Mouse (Mus musculus): ENCODE measurements at regions not wholly inside any gene's neighbourhood (a gene's known extent, or its start where the extent isn't known, plus 50 kb on each side); places are given as distances from the start of the nearest gene placed in this dataset.

DNA sequence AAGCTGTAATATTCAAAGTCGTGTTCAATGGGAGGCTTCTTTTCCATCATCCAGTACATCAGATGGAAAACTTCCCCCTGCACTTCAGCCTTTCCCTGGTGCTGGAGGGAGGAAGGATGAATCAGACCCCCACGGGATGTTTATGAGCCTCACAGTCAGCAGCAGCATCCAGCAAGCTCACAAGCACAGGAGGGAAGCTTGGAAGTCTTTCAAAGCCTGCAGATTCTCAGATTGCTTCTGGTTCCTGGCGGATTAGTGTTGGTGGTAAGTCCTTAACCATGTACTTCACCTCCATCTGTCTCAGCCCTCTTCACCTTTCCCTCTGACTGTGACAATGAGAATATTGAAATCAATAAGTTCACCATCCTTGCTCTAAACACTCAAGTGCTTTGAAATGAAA is 107.5 kb upstream of the Lrrn1 start:
- Histone ChIP-seq H3K9me3 (ENCODE audit: control insufficient read depth, low read length) (no peaks in the 10 kb centered on the region), H3K9ac (ENCODE audit: low read length) (no peak overlapping the region), H3K4me1 (replicated peaks; ENCODE audit: control insufficient read depth, insufficient read depth, low read length) (no peaks in the 10 kb centered on the region), H3K27me3 (ENCODE audit: control insufficient read depth, insufficient read depth, low read length) (no peaks in the 10 kb centered on the region), H3K4me3 (ENCODE audit: low read depth, low read length) (no peak overlapping the region), H3K36me3 (ENCODE audit: control insufficient read depth, insufficient read depth, low read length) (no peaks in the 10 kb centered on the region), H3K4me2 (ENCODE audit: low read depth, low read length, severe bottlenecking) (no peak overlapping the region), H3K27ac (ENCODE audit: low read depth, low read length) (no peak overlapping the region)
- WGBS: 46% methylated on average over 3 of the region's 3 CpGs
- DNase-seq (ENCODE audit: low spot score) (no peak), ATAC-seq (replicated peaks; ENCODE audit: low FRiP score) (no peak)

GRCm38 (mm10) chr6:107426529-107426928 is 103.0 kb upstream of the Lrrn1 start:
- DNase-seq (ENCODE audit: low spot score) (no peak), ATAC-seq (replicated peaks; ENCODE audit: low FRiP score) (no peak)
- no peaks in the 10 kb centered on the region for H3K36me3 ChIP-seq (ENCODE audit: control insufficient read depth, insufficient read depth, low read length)
- no peaks in the 10 kb centered on the region for H3K9me3 ChIP-seq (ENCODE audit: control insufficient read depth, low read length)
- no peaks in the 10 kb centered on the region for H3K27me3 ChIP-seq (ENCODE audit: control insufficient read depth, insufficient read depth, low read length)
- no peak overlapping the region for H3K27ac ChIP-seq (ENCODE audit: low read depth, low read length)
- H3K9ac ChIP-seq (ENCODE audit: low read length): no peak overlapping the region
- H3K4me3 ChIP-seq (ENCODE audit: low read depth, low read length): no peak overlapping the region
- 53% methylated on average over 3 of the region's 3 CpGs for WGBS
- H3K4me2 ChIP-seq (ENCODE audit: low read depth, low read length, severe bottlenecking): no peak overlapping the region
- no peaks in the 10 kb centered on the region for H3K4me1 ChIP-seq (replicated peaks; ENCODE audit: control insufficient read depth, insufficient read depth, low read length)

GRCm38 (mm10) chr6:107431033-107431432 is 98.5 kb upstream of the Lrrn1 start:
- Histone ChIP-seq H3K27ac (ENCODE audit: low read depth, low read length) (no peak overlapping the region), H3K36me3 (ENCODE audit: control insufficient read depth, insufficient read depth, low read length) (no peaks in the 10 kb centered on the region), H3K9me3 (ENCODE audit: control insufficient read depth, low read length) (no peaks in the 10 kb centered on the region), H3K4me3 (ENCODE audit: low read depth, low read length) (no peak overlapping the region), H3K4me1 (replicated peaks; ENCODE audit: control insufficient read depth, insufficient read depth, low read length) (peaks cover 3% of the 10 kb centered on the region; the same call in 1 of the 2 replicates), H3K9ac (ENCODE audit: low read length) (no peak overlapping the region), H3K4me2 (ENCODE audit: low read depth, low read length, severe bottlenecking) (no peak overlapping the region), H3K27me3 (ENCODE audit: control insufficient read depth, insufficient read depth, low read length) (no peaks in the 10 kb centered on the region)
- WGBS: 80% methylated on average over 4 of the region's 4 CpGs
- DNase-seq (ENCODE audit: low spot score): no peak
- ATAC-seq (replicated peaks; ENCODE audit: low FRiP score): no peak

GRCm38 (mm10) chr6:107442058-107442457 is 87.5 kb upstream of the Lrrn1 start:
- ATAC-seq (replicated peaks; ENCODE audit: low FRiP score) (no peak), DNase-seq (ENCODE audit: low spot score) (no peak)
- Histone ChIP-seq H3K36me3 (ENCODE audit: control insufficient read depth, insufficient read depth, low read length) (no peaks in the 10 kb centered on the region), H3K9me3 (ENCODE audit: control insufficient read depth, low read length) (no peaks in the 10 kb centered on the region), H3K9ac (ENCODE audit: low read length) (no peak overlapping the region), H3K4me3 (ENCODE audit: low read depth, low read length) (no peak overlapping the region), H3K4me1 (replicated peaks; ENCODE audit: control insufficient read depth, insufficient read depth, low read length) (no peaks in the 10 kb centered on the region), H3K4me2 (ENCODE audit: low read depth, low read length, severe bottlenecking) (no peak overlapping the region), H3K27ac (ENCODE audit: low read depth, low read length) (no peak overlapping the region), H3K27me3 (ENCODE audit: control insufficient read depth, insufficient read depth, low read length) (no peaks in the 10 kb centered on the region)
- WGBS: 73% methylated on average over 1 of the region's 1 CpGs

DNA sequence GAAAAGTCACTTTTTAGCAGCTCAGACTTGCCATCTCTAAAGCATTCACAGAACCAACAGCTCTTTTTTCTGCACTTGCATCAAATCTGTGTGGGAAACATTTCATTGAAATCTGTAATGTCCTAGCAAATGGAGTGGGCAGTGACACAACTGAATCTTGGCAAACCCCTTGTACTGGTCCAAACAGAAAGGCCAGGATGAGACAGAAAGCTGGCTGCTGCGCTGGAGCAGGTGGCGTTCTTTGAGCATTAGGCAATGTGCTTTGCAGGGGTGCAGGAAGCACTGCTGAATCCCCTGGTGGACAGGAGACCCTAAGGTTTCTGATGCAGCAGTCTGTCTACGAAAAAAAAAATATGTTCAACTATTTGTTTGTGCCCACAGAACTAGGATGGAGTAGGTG is 85.2 kb upstream of the Lrrn1 start:
- H3K27me3 ChIP-seq (ENCODE audit: control insufficient read depth, insufficient read depth, low read length): no peaks in the 10 kb centered on the region
- WGBS: 87% methylated on average over 3 of the region's 3 CpGs
- H3K4me1 ChIP-seq (replicated peaks; ENCODE audit: control insufficient read depth, insufficient read depth, low read length): no peaks in the 10 kb centered on the region
- H3K9me3 ChIP-seq (ENCODE audit: control insufficient read depth, low read length): no peaks in the 10 kb centered on the region
- H3K4me3 ChIP-seq (ENCODE audit: low read depth, low read length): no peak overlapping the region
- H3K36me3 ChIP-seq (ENCODE audit: control insufficient read depth, insufficient read depth, low read length): no peaks in the 10 kb centered on the region
- H3K9ac ChIP-seq (ENCODE audit: low read length): no peak overlapping the region
- H3K27ac ChIP-seq (ENCODE audit: low read depth, low read length): no peak overlapping the region
- no peak for ATAC-seq (replicated peaks; ENCODE audit: low FRiP score)
- no peak overlapping the region for H3K4me2 ChIP-seq (ENCODE audit: low read depth, low read length, severe bottlenecking)
- no peak for DNase-seq (ENCODE audit: low spot score)

DNA sequence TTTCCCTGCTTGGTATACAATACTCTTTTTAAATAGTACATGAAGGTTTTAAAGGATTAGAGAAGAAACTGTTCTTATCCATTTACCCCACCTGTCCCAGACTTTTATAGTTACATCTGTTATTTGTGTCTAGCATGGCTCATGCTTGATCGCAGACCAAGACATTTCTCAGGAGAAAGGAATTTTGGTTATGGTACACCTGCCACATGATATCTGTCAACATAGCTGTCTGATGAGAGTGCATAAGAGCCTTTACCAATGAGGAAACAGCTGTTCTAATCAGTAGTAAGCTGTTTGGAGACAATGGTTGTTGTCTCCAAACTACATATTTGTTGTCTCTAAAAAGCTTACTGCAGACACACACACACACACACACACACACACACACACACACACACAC is 70.3 kb upstream of the Lrrn1 start:
- no peak for ATAC-seq (replicated peaks; ENCODE audit: low FRiP score)
- 91% methylated on average over 1 of the region's 1 CpGs for WGBS
- H3K9me3 ChIP-seq (ENCODE audit: control insufficient read depth, low read length): no peaks in the 10 kb centered on the region

GRCm38 (mm10) chr6:107462440-107462839 is 67.1 kb upstream of the Lrrn1 start:
- no peaks in the 10 kb centered on the region for H3K36me3 ChIP-seq (ENCODE audit: control insufficient read depth, insufficient read depth, low read length)

More for the DNA sequence above, 70.3 kb upstream of the Lrrn1 start:
- Histone ChIP-seq H3K4me3 (ENCODE audit: low read depth, low read length) (no peak overlapping the region), H3K4me2 (ENCODE audit: low read depth, low read length, severe bottlenecking) (no peak overlapping the region), H3K9ac (ENCODE audit: low read length) (no peak overlapping the region), H3K36me3 (ENCODE audit: control insufficient read depth, insufficient read depth, low read length) (no peaks in the 10 kb centered on the region), H3K27me3 (ENCODE audit: control insufficient read depth, insufficient read depth, low read length) (no peaks in the 10 kb centered on the region), H3K4me1 (replicated peaks; ENCODE audit: control insufficient read depth, insufficient read depth, low read length) (0 out of 2 replicates have a peak, but pooled peaks cover 2% of the 10 kb centered on the region), H3K27ac (ENCODE audit: low read depth, low read length) (no peak overlapping the region)
- no peak for DNase-seq (ENCODE audit: low spot score)

GRCm38 (mm10) chr6:107473395-107473794 is 56.2 kb upstream of the Lrrn1 start:
- 89% methylated on average over 2 of the region's 2 CpGs for WGBS
- no peaks in the 10 kb centered on the region for H3K27me3 ChIP-seq (ENCODE audit: control insufficient read depth, insufficient read depth, low read length)
- H3K4me2 ChIP-seq (ENCODE audit: low read depth, low read length, severe bottlenecking): no peak overlapping the region
- no peak overlapping the region for H3K27ac ChIP-seq (ENCODE audit: low read depth, low read length)
- DNase-seq (ENCODE audit: low spot score): no peak
- H3K9ac ChIP-seq (ENCODE audit: low read length): no peak overlapping the region
- H3K4me1 ChIP-seq (replicated peaks; ENCODE audit: control insufficient read depth, insufficient read depth, low read length): no peaks in the 10 kb centered on the region; the same call in 1 of the 2 replicates
- H3K36me3 ChIP-seq (ENCODE audit: control insufficient read depth, insufficient read depth, low read length): no peaks in the 10 kb centered on the region
- no peak overlapping the region for H3K4me3 ChIP-seq (ENCODE audit: low read depth, low read length)
- no peaks in the 10 kb centered on the region for H3K9me3 ChIP-seq (ENCODE audit: control insufficient read depth, low read length)
- ATAC-seq (replicated peaks; ENCODE audit: low FRiP score): no peak

More at GRCm38 (mm10) chr6:107462440-107462839, 67.1 kb upstream of the Lrrn1 start:
- no peak overlapping the region for H3K27ac ChIP-seq (ENCODE audit: low read depth, low read length)
- ATAC-seq (replicated peaks; ENCODE audit: low FRiP score) (peak; percentile 96), DNase-seq (ENCODE audit: low spot score) (peak; percentile 50)
- H3K9me3 ChIP-seq (ENCODE audit: control insufficient read depth, low read length): no peaks in the 10 kb centered on the region
- no peak overlapping the region for H3K9ac ChIP-seq (ENCODE audit: low read length)
- no peak overlapping the region for H3K4me2 ChIP-seq (ENCODE audit: low read depth, low read length, severe bottlenecking)
- H3K4me1 ChIP-seq (replicated peaks; ENCODE audit: control insufficient read depth, insufficient read depth, low read length): 0 out of 2 replicates have a peak, but pooled peaks cover 2% of the 10 kb centered on the region
- H3K27me3 ChIP-seq (ENCODE audit: control insufficient read depth, insufficient read depth, low read length): no peaks in the 10 kb centered on the region
- H3K4me3 ChIP-seq (ENCODE audit: low read depth, low read length): no peak overlapping the region
- WGBS: 7% methylated on average over 2 of the region's 2 CpGs

DNA sequence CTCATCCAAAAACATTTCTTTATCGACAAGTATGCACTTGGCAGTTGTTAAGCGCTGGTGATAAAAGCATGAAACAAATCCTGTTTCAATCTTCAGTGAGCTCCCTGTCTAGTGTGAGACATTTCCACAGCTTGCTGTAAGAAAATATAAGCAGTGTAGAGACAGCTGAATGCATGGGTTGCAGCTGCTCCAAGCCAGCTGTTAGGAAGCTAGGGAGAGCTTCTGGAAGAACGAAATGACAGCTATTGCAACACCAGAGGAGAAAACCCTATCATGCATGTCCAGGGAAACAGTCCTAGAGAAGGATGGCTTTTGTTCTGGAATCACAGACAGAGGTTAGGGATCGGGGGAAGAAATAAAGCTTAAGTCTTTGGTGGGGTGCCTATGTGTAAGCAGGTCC is 55.4 kb upstream of the Lrrn1 start:
- H3K27me3 ChIP-seq (ENCODE audit: control insufficient read depth, insufficient read depth, low read length): no peaks in the 10 kb centered on the region
- H3K4me3 ChIP-seq (ENCODE audit: low read depth, low read length): no peak overlapping the region
- H3K4me2 ChIP-seq (ENCODE audit: low read depth, low read length, severe bottlenecking): no peak overlapping the region
- no peaks in the 10 kb centered on the region for H3K36me3 ChIP-seq (ENCODE audit: control insufficient read depth, insufficient read depth, low read length)
- no peaks in the 10 kb centered on the region; the same call in 1 of the 2 replicates for H3K4me1 ChIP-seq (replicated peaks; ENCODE audit: control insufficient read depth, insufficient read depth, low read length)
- no peaks in the 10 kb centered on the region for H3K9me3 ChIP-seq (ENCODE audit: control insufficient read depth, low read length)
- H3K27ac ChIP-seq (ENCODE audit: low read depth, low read length): no peak overlapping the region
- ATAC-seq (replicated peaks; ENCODE audit: low FRiP score) (no peak), DNase-seq (ENCODE audit: low spot score) (no peak)
- no peak overlapping the region for H3K9ac ChIP-seq (ENCODE audit: low read length)
- WGBS: 69% methylated on average over 4 of the region's 4 CpGs
